ENCODE assay signal across 26 mouse cellular contexts in genomic region chr17:13817789-13818188, GRCm38 (mm10). TPM values are rescaled to one million over a fixed set of nuclear protein-coding genes. Genes with fewer than 3 reads are reported as not detected.
A peak's percentile ranks its signal among the peaks of the same experiment; 100 is the strongest.
DNase-seq lines count a peak whose midpoint lies in the region; ATAC-seq lines count a peak whose summit lies in the region.
"Had no signal": no experiment of that assay in that cellular context is flagged by ENCODE, and none has a peak within 500 bp of the region (broad histone marks: within the 10 kb centered on the region; RNA-seq: fewer than 3 reads in every experiment).

No protein-coding gene starts in this region.

- H3K36me3 ChIP-seq in forebrain, embryonic 12.5 days (replicated peaks) = peaks cover 35% of the 10 kb centered on the region

- no peak overlapping the region for H3K4me3 ChIP-seq in forebrain, embryonic 12.5 days (replicated peaks)
- H3K4me3 ChIP-seq: embryonic facial prominence, embryonic 12.5 days; embryonic facial prominence, embryonic 15.5 days; forebrain, embryonic 15.5 days; heart, embryonic 12.5 days; heart, embryonic 15.5 days; hindbrain, embryonic 12.5 days; hindbrain, embryonic 15.5 days had no signal

- no peaks in the 10 kb centered on the region for H3K9me3 ChIP-seq in forebrain, embryonic 12.5 days
- H3K9me3 ChIP-seq: embryonic facial prominence, embryonic 12.5 days; embryonic facial prominence, embryonic 15.5 days; forebrain, embryonic 15.5 days; heart, embryonic 12.5 days; heart, embryonic 15.5 days; hindbrain, embryonic 12.5 days; hindbrain, embryonic 15.5 days had no signal

- no peak overlapping the region for H3K4me2 ChIP-seq in forebrain, embryonic 12.5 days
- H3K4me2 ChIP-seq: embryonic facial prominence, embryonic 12.5 days; embryonic facial prominence, embryonic 15.5 days; forebrain, embryonic 15.5 days; heart, embryonic 12.5 days; heart, embryonic 15.5 days; hindbrain, embryonic 12.5 days; hindbrain, embryonic 15.5 days had no signal

- DNase-seq in lung, postnatal 36 days = no peak
- DNase-seq: adrenal gland, adult 8-10 months; adrenal gland, postnatal 25 days; cerebellum, adult 11-12 months; cerebellum, adult 8-10 months; cerebellum, postnatal 10 days; cerebellum, postnatal 36 days; gastrocnemius, postnatal 10 days; gastrocnemius, postnatal 36 days; heart, adult 18-20 months; heart, postnatal 10 days; heart, postnatal 4 days had no signal

- 94% methylated on average over 2 of the region's 2 CpGs for WGBS in forebrain, embryonic 12.5 days

- no peaks in the 10 kb centered on the region for H3K27me3 ChIP-seq in forebrain, embryonic 12.5 days
- H3K27me3 ChIP-seq: embryonic facial prominence, embryonic 12.5 days; embryonic facial prominence, embryonic 15.5 days; forebrain, embryonic 15.5 days; heart, embryonic 12.5 days; heart, embryonic 15.5 days; hindbrain, embryonic 12.5 days; hindbrain, embryonic 15.5 days had no signal

- ATAC-seq in common myeloid progenitor, adult 5-6 weeks (replicated peaks; ENCODE audit: low read depth, poor library complexity, severe bottlenecking) = peak; percentile 71; the same call in 1 of the 2 replicates
- ATAC-seq in granulocyte monocyte progenitor cell, adult 5-6 weeks (replicated peaks; ENCODE audit: poor library complexity, severe bottlenecking) = peak; percentile 80
- peak; percentile 83 for ATAC-seq in megakaryocyte progenitor cell, adult 5-6 weeks (replicated peaks; ENCODE audit: poor library complexity)
- ATAC-seq in activated CD4-positive, CD25-positive, alpha-beta regulatory T cell, adult 4 months = no peak
- no peak for ATAC-seq in forebrain, embryonic 12.5 days (ENCODE audit: low FRiP score)
- ATAC-seq: CD4-positive, CD25-positive, alpha-beta regulatory T cell, adult 4 months; forebrain, embryonic 15.5 days had no signal

- H3K9ac ChIP-seq in forebrain, embryonic 12.5 days = no peak overlapping the region
- H3K9ac ChIP-seq: embryonic facial prominence, embryonic 12.5 days; embryonic facial prominence, embryonic 15.5 days; forebrain, embryonic 15.5 days; heart, embryonic 12.5 days; heart, embryonic 15.5 days; hindbrain, embryonic 12.5 days; hindbrain, embryonic 15.5 days had no signal

- no peak overlapping the region for H3K27ac ChIP-seq in forebrain, embryonic 12.5 days
- H3K27ac ChIP-seq: embryonic facial prominence, embryonic 12.5 days; embryonic facial prominence, embryonic 15.5 days; forebrain, embryonic 15.5 days; heart, embryonic 15.5 days; hindbrain, embryonic 12.5 days; hindbrain, embryonic 15.5 days had no signal

- no peaks in the 10 kb centered on the region for H3K4me1 ChIP-seq in forebrain, embryonic 12.5 days
- H3K4me1 ChIP-seq: embryonic facial prominence, embryonic 12.5 days; embryonic facial prominence, embryonic 15.5 days; forebrain, embryonic 15.5 days; heart, embryonic 12.5 days; heart, embryonic 15.5 days; hindbrain, embryonic 12.5 days; hindbrain, embryonic 15.5 days had no signal

RNA-seq across cellular contexts. Expression of gene Tcte2, which starts 56.2 kb away (rescaled TPM):
- total RNA-seq in common myeloid progenitor, adult 5-6 weeks (2017) = not detected in 2 replicates
- not detected in 2 replicates for total RNA-seq in granulocyte monocyte progenitor cell, adult 5-6 weeks (2014; fragmentation: Nextera tagmentation)
- not detected in 2 replicates for total RNA-seq in granulocyte monocyte progenitor cell, adult 5-6 weeks (2017)
- total RNA-seq in megakaryocyte progenitor cell, adult 5-6 weeks (2015) = 1.0 TPM in 1 of 2 replicates, not detected in the other
- not detected in 2 replicates for total RNA-seq in megakaryocyte progenitor cell, adult 5-6 weeks (2017)
- not detected for polyA plus RNA-seq in activated CD4-positive, CD25-positive, alpha-beta regulatory T cell, adult 4 months (2017; shearing (Covaris generic))
- 14.9 and 15.2 TPM in 2 replicates for polyA plus RNA-seq in forebrain, embryonic 12.5 days (2016; fragmentation: Nextera tagmentation; extraction: Ambion mirVana)
- total RNA-seq: MEL had no signal
- polyA plus RNA-seq: CD4-positive, CD25-positive, alpha-beta regulatory T cell, adult 4 months had no signal

RNA-seq across cellular contexts. Expression of gene Afdn, which starts 57.5 kb away (rescaled TPM):
- total RNA-seq in common myeloid progenitor, adult 5-6 weeks (2017) = 15.2 and 16.3 TPM in 2 replicates
- 2.4 and 3.9 TPM in 2 replicates for total RNA-seq in granulocyte monocyte progenitor cell, adult 5-6 weeks (2014; fragmentation: Nextera tagmentation)
- total RNA-seq in granulocyte monocyte progenitor cell, adult 5-6 weeks (2017) = 3.4 and 3.8 TPM in 2 replicates
- total RNA-seq in megakaryocyte progenitor cell, adult 5-6 weeks (2015) = 2.5 and 3.7 TPM in 2 replicates
- 2.6 and 5.6 TPM in 2 replicates for total RNA-seq in megakaryocyte progenitor cell, adult 5-6 weeks (2017)
- 1 to 10 TPM; 2.6 to 3.2 TPM for polyA plus RNA-seq in activated CD4-positive, CD25-positive, alpha-beta regulatory T cell, adult 4 months (2017; shearing (Covaris generic))
- polyA plus RNA-seq in forebrain, embryonic 12.5 days (2016; fragmentation: Nextera tagmentation; extraction: Ambion mirVana) = 163 and 182 TPM in 2 replicates

Comparison
In these comparisons a context has a peak if more than half of its experiments do, and no peak if none do; other contexts are left out.
1. ATAC-seq: peak in common myeloid progenitor, adult 5-6 weeks (single experiment), granulocyte monocyte progenitor cell, adult 5-6 weeks (single experiment) and megakaryocyte progenitor cell, adult 5-6 weeks (single experiment); none in activated CD4-positive, CD25-positive, alpha-beta regulatory T cell, adult 4 months (single experiment) and forebrain, embryonic 12.5 days (single experiment).